Mouse (Mus musculus) telencephalon, adult 2 months (tissue): Measurements from ENCODE around the gene Shroom4.

Experiments used
- DNase-seq: peaks from one replicate; pipeline ENCODE4 v3.0.0-alpha.2; 2011; ENCODE audit warnings: low read depth, low spot score

Shroom4 gene

DNA sequence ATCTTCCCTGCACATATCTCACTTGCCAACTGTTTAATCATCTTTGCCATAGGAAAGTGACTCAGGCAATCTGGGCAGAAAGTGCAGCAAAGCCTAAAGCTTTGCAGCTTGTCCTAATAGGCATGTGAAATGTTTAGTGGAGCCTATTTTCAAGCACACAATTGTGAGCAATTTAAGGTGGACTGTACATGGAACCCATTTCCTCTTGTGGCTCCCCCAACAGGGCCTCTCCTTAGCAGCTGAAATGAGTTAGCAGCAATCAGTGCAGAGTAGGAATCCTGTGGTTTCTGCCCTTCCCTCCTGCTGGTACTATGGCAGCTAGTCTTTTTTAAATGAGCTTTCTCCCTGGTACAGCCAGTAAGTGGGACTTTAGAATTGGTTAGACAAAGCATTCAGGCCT is 95.8 kb downstream of the Shroom4 start:
- no peak for DNase-seq

- DNase-seq, result no peak
These were observed 96.7 kb downstream of the Shroom4 start for GRCm38 (mm10) chrX:6496374-6496773.

- DNase-seq, result no peak
These were observed 102.2 kb downstream of the Shroom4 start for GRCm38 (mm10) chrX:6501850-6502249.

- DNase-seq, result no peak
These were observed 117.6 kb downstream of the Shroom4 start for GRCm38 (mm10) chrX:6517217-6517616.

DNA sequence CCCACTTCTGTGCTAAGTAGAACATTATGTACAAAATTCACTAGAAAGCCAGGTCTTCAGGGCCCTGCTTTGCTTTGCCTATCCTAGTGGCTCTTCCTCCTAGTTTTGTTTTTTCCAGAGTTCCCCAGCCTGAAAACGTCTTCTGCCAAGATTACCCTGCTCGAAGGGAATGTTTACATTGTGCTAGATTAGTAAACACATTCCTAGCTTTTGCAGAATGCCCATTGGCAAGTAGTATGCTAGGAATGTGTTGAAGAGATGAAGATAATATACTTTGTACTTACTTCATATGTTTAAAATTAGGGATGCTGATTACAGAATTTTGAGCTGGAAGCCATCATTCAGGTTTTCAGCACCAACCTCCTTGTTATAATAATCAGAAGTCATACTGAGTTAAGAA is 118.8 kb downstream of the Shroom4 start:
- no peak for DNase-seq

DNA sequence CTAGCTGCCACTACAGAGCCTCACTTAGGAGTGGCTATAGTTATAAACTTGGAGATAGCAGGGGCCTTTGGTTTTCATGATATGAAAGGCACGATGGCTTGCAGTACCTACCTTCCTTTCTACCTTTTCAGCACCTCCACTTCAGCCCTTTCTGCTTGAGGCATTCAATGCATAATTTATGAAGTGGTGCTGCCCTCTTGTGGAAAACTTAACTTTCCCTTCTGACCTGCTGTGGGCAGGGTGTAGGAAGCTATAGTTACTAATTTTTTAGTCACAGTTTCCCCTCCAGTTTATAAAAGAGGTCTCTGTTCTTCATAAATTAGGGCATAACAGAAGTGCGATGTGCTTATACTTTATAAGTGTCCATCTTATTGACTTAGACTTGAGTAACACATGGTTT is 123.3 kb downstream of the Shroom4 start:
- DNase-seq, result no peak

GRCm38 (mm10) chrX:6536636-6537035 is 137.0 kb downstream of the Shroom4 start:
- no peak for DNase-seq

DNA sequence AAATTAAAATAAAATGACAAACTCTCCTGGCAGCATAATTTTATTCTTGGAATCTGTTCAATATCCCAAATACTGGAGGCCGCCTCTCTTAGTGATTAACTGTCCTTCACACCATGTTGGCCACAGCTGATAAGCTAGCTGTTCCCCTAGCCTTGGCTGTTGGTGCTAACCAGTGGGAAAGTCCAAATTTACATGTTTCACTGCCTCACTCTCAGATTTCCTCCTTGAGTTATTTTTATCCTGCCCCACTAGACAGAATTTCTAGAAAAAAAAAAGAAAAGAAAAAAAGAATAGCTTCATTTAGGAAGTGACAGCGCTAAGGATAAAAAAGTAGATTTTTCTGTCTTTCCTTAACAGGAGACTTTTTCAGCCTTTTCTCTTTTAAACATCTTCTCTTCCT is 138.0 kb downstream of the Shroom4 start:
- no peak for DNase-seq

DNA sequence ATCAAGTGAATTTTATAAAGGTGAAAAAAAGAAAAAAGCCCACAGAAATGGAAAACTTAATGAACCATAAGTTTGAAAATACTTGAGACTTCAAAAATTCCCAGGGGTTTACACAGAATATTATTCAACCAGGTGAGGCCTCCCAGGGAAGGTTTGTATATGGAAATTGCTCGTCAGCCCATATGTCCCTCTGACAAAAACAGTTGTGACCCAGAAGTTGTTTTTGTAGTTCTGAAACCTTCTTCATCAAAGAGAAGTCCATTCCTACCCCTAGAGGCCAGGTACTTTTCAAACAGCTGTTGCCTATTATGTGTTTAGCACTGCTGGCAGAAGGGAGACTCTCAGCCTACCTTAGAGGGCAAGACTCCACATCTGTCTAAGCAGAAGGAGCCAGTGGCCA is 165.4 kb downstream of the Shroom4 start:
- no peak for DNase-seq

DNA sequence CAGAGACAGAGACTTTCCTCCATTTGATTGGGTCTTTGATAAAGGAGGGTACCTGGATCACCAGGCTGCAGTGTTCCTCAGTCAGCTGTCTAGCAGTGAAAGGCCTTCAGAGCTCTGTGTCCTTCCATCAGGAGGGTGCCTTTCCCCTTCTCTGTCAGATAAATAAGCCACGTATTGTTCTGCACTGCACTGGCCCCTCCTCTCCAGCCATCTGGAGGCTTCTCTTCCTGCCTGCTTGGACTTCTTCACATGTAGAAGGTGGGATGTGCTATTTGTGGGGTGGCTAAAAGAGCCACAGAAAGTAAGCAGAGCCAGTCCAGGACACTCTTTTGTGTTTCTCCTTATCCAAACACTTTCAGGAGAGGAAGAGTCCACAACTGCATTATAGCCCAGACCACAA is 174.9 kb downstream of the Shroom4 start:
- no peak for DNase-seq

DNA sequence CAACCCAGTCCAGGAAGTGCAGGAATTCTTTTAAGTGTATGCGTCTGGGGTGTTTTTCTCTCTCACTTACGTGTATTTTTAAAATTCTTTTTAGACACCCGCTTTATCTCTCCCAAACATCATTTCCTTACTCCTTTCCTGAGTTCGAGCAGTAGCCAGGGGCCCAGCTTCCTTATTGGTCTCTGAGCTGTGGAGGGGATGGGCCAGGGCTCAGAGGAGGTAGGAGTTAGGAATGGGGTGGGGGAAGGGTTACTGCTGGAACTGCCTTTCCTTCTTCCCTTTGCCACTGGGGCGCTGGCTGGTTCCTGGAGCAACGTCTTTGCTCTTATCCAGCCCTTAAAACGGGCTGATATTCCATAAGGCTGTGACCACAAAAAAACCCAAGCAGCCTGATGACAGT is 177.3 kb downstream of the Shroom4 start:
- no peak for DNase-seq

DNA sequence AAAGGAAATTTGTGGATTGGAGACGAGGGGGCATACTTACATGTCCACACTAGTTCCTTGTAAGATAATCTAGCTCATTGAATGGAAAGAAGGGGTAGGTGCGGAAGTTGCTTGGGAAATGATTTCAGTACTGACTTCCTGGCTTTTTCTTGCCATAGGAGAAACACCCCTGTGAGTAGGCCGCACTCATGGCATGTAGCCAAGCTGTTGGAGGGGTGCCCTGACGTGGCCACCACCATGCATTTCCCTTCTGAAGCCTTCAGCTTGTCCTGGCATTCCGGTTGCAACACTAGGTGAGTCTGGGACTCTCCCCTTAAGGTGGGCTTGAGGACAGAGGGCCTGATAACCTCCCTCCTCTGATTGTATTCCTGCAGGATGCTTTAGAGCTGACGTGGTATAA is 181.0 kb downstream of the Shroom4 start:
- DNase-seq, result no peak

GRCm38 (mm10) chrX:6581181-6581580 is 181.5 kb downstream of the Shroom4 start:
- DNase-seq, result no peak

GRCm38 (mm10) chrX:6582646-6583045 is 183.0 kb downstream of the Shroom4 start:
- no peak for DNase-seq

- DNase-seq, result no peak
These were observed 194.5 kb downstream of the Shroom4 start for GRCm38 (mm10) chrX:6594183-6594582.

GRCm38 (mm10) chrX:6654024-6654423 is 254.4 kb downstream of the Shroom4 start:
- no peak for DNase-seq

DNA sequence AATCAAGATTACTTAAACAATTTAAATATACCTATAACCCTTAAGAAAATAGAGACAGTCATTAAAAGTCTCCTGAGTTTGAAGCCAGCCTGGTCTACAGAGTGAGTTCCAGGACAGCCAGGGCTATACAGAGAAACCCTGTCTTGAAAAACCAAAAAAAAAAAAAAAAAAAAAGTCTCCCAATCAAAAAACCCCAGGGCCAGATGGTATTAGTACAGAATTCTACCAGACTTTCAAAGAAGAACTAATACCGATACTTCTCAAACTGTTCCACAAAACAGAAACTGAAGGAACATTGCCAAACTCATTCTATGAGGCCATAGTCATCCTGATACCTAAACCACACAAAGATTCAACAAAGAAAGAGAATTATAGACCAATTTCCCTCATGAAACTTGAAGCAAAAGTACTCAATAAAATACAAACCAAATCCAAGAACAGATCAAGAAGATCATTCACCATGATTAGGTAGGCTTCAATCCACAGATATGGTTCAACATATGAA is 259.2 kb downstream of the Shroom4 start:
- DNase-seq, result no peak
